Mouse (Mus musculus): ENCODE measurements around the gene Hps6. TPM values are rescaled to one million over a fixed set of nuclear protein-coding genes. Genes with fewer than 3 reads are reported as not detected.

The Hps6 gene
- polyA plus RNA-seq, 1 experiment: 7.4 TPM

DNA sequence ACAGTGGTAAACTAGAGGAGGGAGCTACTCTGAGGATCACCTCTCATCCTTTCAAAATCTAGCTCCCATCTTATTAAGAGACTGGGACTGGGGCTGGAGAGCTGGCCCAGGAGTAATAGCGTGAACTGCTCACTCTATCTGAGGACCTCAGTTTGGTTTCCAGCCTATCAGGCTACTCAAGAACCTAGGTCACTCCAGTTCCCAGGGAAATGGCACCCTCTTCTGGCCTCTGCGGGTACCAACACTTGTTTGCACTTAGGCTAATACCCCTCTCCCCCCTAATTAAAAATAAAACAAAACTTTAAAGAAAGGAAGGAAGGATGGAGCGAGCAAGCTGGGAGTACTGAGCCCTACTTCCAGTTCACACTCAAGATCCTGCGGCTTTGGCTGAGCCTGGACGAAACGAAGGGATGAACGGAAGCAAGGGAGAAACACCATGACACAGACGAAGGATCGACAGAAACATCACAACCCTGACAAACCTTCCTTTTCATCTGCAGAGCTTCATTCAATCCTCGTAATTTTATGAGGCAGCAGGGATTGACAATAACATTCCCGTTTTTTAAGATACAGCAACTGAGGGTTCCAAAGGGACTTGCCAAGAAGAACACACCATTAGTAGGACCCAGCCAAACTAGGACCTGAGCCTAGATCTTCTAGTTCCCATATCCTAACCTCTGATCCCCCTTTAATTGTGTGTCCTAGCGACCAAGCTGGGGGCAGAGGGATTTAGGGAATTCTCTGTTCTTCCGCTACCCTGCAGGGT is 33.4 kb downstream of the Hps6 start:
- TF ChIP-seq POLR2A (IDR thresholded peaks at IDR 0.05; ENCODE audit: low read depth, low read length) (no peak), CTCF (IDR thresholded peaks at IDR 0.05; ENCODE audit: extremely low read depth, insufficient read depth, insufficient read length, insufficient replicate concordance) (no peak)
- H3K27me3 ChIP-seq (ENCODE audit: control insufficient read depth, insufficient read depth, low read length): no peaks in the 10 kb centered on the region
- peaks cover 24% of the 10 kb centered on the region; the same call in 1 of the 2 replicates for H3K4me1 ChIP-seq (ENCODE audit: control insufficient read depth, insufficient read depth, insufficient read length)
- H3K36me3 ChIP-seq (ENCODE audit: control insufficient read depth, insufficient read depth, low read length): peaks cover 42% of the 10 kb centered on the region
- DNase-seq (ENCODE audit: low read depth in 1 of 2, low spot score in 2 of 2): no peak
- no peak overlapping the region for H3K4me3 ChIP-seq (ENCODE audit: extremely low read depth, insufficient read depth, insufficient read length)
- no peak overlapping the region for H3K27ac ChIP-seq (ENCODE audit: insufficient read depth, low read length)
- WGBS: 85% methylated on average over 13 of the region's 13 CpGs

DNA sequence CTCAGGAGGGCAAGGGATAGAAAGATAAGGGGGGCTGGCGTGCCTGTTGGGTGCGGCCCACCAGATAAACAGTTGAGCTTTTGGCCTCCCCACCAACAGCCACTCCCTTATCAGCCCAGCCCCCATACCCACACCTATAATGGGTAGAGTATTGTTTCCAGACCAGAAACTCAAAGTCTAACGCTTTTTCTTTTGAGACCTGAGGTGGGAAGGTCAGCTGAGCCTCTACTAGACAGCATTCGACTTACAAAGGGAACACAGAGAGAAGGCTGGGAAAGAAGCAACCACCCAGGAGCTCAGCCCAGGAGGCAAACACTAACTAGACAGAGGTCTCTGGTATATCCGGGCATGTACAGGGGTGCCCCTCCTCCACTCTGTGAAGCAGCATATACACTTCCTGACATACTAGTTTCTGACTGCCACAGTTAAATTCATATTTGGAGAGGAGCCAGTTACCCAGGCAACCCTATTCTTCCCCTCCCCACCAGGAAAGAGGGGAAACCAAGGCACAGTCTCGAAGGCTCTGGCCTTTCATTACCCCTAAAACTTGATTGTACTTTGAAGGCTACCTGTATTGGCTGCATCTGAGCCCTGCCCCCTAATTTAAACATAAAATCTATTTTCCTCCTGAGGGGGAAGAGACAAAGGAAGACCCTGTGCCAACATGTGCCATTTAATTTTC is 34.1 kb downstream of the Hps6 start:
- no peak for TF ChIP-seq POLR2A (IDR thresholded peaks at IDR 0.05; ENCODE audit: low read depth, low read length)
- no peak for TF ChIP-seq CTCF (IDR thresholded peaks at IDR 0.05; ENCODE audit: extremely low read depth, insufficient read depth, insufficient read length, insufficient replicate concordance)
- WGBS: 28% methylated on average over 6 of the region's 6 CpGs
- Histone ChIP-seq H3K4me1 (ENCODE audit: control insufficient read depth, insufficient read depth, insufficient read length) (peaks cover 30% of the 10 kb centered on the region; the same call in 1 of the 2 replicates), H3K4me3 (ENCODE audit: extremely low read depth, insufficient read depth, insufficient read length) (peak overlapping the region; percentile 2; the same call in 1 of the 2 replicates), H3K27ac (ENCODE audit: insufficient read depth, low read length) (peak overlapping the region; percentile 45), H3K36me3 (ENCODE audit: control insufficient read depth, insufficient read depth, low read length) (peaks cover 37% of the 10 kb centered on the region), H3K27me3 (ENCODE audit: control insufficient read depth, insufficient read depth, low read length) (no peaks in the 10 kb centered on the region)
- DNase-seq (ENCODE audit: low read depth in 1 of 2, low spot score in 2 of 2): peak in 1 of 2 experiments; percentile 59

DNA sequence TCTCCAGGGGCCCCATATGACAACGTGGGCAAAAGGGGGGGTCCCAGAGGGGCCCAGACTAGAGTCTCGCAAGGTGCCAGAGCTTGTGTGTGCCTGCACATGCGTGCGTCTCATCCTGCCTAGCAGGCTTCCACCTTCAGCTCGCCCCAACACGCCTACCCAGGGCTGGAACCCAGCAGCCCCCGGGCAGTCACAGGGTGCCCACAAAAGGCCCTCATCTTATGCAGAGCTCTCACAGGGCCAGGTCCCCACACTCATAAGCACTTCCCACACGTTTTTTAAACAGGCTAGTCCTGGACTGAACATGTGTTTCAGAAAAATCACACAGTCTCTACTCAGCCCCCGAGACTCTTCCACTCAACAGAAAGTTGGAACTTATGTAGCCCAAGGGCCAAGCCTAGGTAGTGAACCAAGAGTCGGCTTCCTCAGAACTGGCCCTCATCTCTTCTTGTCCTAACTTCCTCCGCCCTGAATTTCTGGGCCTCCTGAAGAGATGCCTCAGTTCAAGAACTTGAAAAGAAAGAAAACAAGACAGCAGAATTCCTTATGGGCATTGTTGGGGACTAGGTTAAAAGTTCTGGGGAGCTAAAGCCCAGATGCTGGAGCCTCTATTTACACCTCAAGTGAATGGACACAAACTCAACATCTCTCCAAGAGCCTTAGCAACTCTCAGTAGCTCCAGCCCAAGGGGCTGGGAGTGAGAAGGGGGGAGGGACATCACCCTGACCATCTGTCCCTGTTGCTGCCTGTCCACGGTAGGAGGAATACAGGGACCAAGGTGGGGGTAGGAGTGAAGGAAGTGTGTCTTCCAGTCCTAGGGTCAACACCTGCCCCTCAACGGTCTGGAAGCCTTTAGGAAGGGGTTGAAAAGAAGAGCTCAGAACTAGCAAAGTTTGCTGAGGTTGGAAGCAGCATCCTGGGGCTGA is 34.9 kb downstream of the Hps6 start:
- WGBS: 8% methylated on average over 13 of the region's 13 CpGs
- no peak for TF ChIP-seq CTCF (IDR thresholded peaks at IDR 0.05; ENCODE audit: extremely low read depth, insufficient read depth, insufficient read length, insufficient replicate concordance)
- no peak for TF ChIP-seq POLR2A (IDR thresholded peaks at IDR 0.05; ENCODE audit: low read depth, low read length)
- H3K4me3 ChIP-seq (ENCODE audit: extremely low read depth, insufficient read depth, insufficient read length): peak overlapping the region; percentile 62
- H3K27me3 ChIP-seq (ENCODE audit: control insufficient read depth, insufficient read depth, low read length): no peaks in the 10 kb centered on the region
- H3K36me3 ChIP-seq (ENCODE audit: control insufficient read depth, insufficient read depth, low read length): peaks cover 31% of the 10 kb centered on the region
- DNase-seq (ENCODE audit: low read depth in 1 of 2, low spot score in 2 of 2): no peak
- H3K4me1 ChIP-seq (ENCODE audit: control insufficient read depth, insufficient read depth, insufficient read length): peaks cover 37% of the 10 kb centered on the region; the same call in 1 of the 2 replicates
- peak overlapping the region; percentile 49 for H3K27ac ChIP-seq (ENCODE audit: insufficient read depth, low read length)

DNA sequence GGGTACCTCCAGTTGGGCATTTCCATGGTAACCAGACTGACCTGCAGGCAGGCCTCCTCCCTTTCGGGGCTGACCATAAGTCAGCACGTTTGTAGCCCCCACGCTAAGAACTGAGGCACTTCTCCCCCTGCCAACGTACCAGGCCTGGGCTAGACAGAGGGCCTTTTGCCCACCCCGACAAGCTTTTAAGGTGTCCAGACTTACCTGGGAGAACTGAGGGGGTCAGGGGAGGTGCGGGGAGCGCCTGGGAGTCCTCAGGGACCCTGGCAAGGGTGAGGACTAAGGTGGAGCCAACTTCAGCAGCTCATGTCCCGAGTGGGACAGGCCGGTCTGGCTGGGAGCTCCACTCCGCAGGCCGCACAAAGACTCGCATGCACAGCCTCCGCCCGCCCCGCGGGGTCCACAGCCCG is 35.5 kb downstream of the Hps6 start:
- WGBS: 2% methylated on average over 16 of the region's 17 CpGs

DNA sequence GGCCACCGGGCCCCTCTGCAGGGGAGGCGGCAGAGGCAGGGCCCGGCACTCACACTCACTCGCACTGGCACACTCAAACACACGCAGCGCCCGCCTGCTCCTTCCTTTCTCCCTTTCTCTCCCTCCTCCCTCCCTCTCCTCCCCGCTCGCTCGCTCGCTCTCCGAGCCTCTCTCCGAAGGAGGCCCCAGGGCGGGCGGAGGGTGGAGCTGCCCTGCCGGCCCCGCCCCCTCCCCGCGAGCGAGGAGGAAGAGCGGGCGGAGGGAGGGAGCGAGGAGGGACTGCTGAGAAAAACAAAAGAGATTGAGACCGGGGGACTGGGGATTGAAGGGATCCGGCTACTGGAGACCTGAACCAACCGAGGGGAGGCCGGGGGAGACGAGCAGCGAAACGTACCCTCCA is 36.2 kb downstream of the Hps6 start:
- WGBS: under 1% methylated on average over 21 of the region's 30 CpGs
- TF ChIP-seq CTCF (IDR thresholded peaks at IDR 0.05; ENCODE audit: extremely low read depth, insufficient read depth, insufficient read length, insufficient replicate concordance) (no peak), POLR2A (IDR thresholded peaks at IDR 0.05; ENCODE audit: low read depth, low read length) (peak; percentile 26; the same call in 1 of the 2 replicates)
- Histone ChIP-seq H3K4me1 (ENCODE audit: control insufficient read depth, insufficient read depth, insufficient read length) (peaks cover 45% of the 10 kb centered on the region; the same call in 1 of the 2 replicates), H3K4me3 (ENCODE audit: extremely low read depth, insufficient read depth, insufficient read length) (peak overlapping the region; percentile 78), H3K36me3 (ENCODE audit: control insufficient read depth, insufficient read depth, low read length) (peaks cover 18% of the 10 kb centered on the region), H3K27ac (ENCODE audit: insufficient read depth, low read length) (peak overlapping the region; percentile 96), H3K27me3 (ENCODE audit: control insufficient read depth, insufficient read depth, low read length) (no peaks in the 10 kb centered on the region)
- DNase-seq (ENCODE audit: low read depth in 1 of 2, low spot score in 2 of 2): peak; percentile 65 to 91

More for the DNA sequence above, 35.5 kb downstream of the Hps6 start:
- Histone ChIP-seq H3K4me3 (ENCODE audit: extremely low read depth, insufficient read depth, insufficient read length) (peak overlapping the region; percentile 62), H3K27ac (ENCODE audit: insufficient read depth, low read length) (peak overlapping the region; percentile 49), H3K36me3 (ENCODE audit: control insufficient read depth, insufficient read depth, low read length) (peaks cover 24% of the 10 kb centered on the region), H3K4me1 (ENCODE audit: control insufficient read depth, insufficient read depth, insufficient read length) (peaks cover 43% of the 10 kb centered on the region; the same call in 1 of the 2 replicates), H3K27me3 (ENCODE audit: control insufficient read depth, insufficient read depth, low read length) (no peaks in the 10 kb centered on the region)
- TF ChIP-seq CTCF (IDR thresholded peaks at IDR 0.05; ENCODE audit: extremely low read depth, insufficient read depth, insufficient read length, insufficient replicate concordance) (no peak), POLR2A (IDR thresholded peaks at IDR 0.05; ENCODE audit: low read depth, low read length) (no peak)
- no peak for DNase-seq (ENCODE audit: low read depth in 1 of 2, low spot score in 2 of 2)

All from spleen, adult 2 months (tissue).